14 mouse cellular contexts compared by ENCODE assay signal in the genomic region with DNA sequence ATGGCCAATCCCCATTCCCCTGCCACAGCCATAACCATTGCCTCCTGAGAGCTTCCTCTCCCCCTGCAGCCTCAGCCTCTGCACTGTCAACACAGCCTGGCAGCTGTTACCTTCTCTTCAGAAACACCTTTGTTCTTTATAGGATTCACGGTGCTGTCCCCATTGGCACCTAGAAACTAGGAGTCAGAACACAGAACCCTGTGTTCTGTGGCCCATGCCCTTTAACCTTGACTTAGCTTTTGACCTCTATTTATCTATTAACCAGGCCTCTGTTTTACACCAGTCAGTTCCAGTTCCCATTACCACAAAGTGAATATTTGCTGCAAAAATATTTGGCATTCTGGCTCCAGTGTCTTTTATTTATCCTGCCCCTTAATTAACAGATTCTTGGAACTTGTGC.
"Had no signal": no experiment of that assay in that cellular context is flagged by ENCODE, and none has a peak within 500 bp of the region (broad histone marks: within the 10 kb centered on the region; RNA-seq: fewer than 3 reads in every experiment).

No protein-coding gene starts in this region.

- H3K9ac ChIP-seq: limb, embryonic 12.5 days; neural tube, embryonic 15.5 days had no signal

- H3K27me3 ChIP-seq: limb, embryonic 12.5 days; neural tube, embryonic 15.5 days had no signal

- ATAC-seq: hindbrain, postnatal 0 days had no signal

- H3K4me2 ChIP-seq: limb, embryonic 12.5 days; neural tube, embryonic 15.5 days had no signal

- H3K27ac ChIP-seq: hindbrain, postnatal 0 days; kidney, postnatal 0 days; limb, embryonic 12.5 days; midbrain, embryonic 10.5 days; neural tube, embryonic 15.5 days had no signal

- H3K36me3 ChIP-seq: limb, embryonic 12.5 days; midbrain, embryonic 10.5 days; neural tube, embryonic 15.5 days had no signal

- H3K4me3 ChIP-seq: limb, embryonic 12.5 days; midbrain, embryonic 10.5 days; myocyte; neural tube, embryonic 15.5 days had no signal

- H3K4me1 ChIP-seq: limb, embryonic 12.5 days; neural tube, embryonic 15.5 days had no signal

- H3K9me3 ChIP-seq: limb, embryonic 12.5 days; midbrain, embryonic 10.5 days; neural tube, embryonic 15.5 days had no signal

- DNase-seq: kidney, adult 11 months; layer of hippocampus, adult 9-11 months; lung, adult 2 months; lung, postnatal 10 days; lung, postnatal 4 days; midbrain, embryonic 14.5 days; spleen, adult 18-20 months; thymus, postnatal 4 days had no signal
